Mouse (Mus musculus) neural tube, embryonic 11.5 days (tissue): Measurements from ENCODE around the gene Gm20696. TPM values are rescaled to one million over a fixed set of nuclear protein-coding genes. Genes with fewer than 3 reads are reported as not detected.

ENCODE experiments used
- ATAC-seq: fragments of 200-750 bp; cut with Nextera tagmentation; 2 replicates; pipeline ENCODE4 v1.8.0; 2017; ENCODE audit warnings: moderate number of reproducible peaks, mild to moderate bottlenecking, moderate TSS enrichment, moderate library complexity; ENCODE audit not compliant: insufficient read depth, low FRiP score, low TSS enrichment
- DNase-seq: peaks from one replicate; pipeline ENCODE4 v3.0.0-alpha.2; 2015; ENCODE audit warnings: low spot score
- H3K27ac ChIP-seq: fragments of 300-500 bp; sonication (generic); 2 replicates; pipeline ENCODE4 v1.5.1; 2014; ENCODE audit warnings: low read depth, mild to moderate bottlenecking, low read length
- H3K27me3 ChIP-seq: fragments of 300-500 bp; sonication (generic); 2 replicates; pipeline ENCODE4 v1.6.1; 2014; ENCODE audit warnings: mild to moderate bottlenecking, low read length, mixed read lengths; ENCODE audit not compliant: control insufficient read depth, insufficient read depth
- H3K36me3 ChIP-seq: fragments of 300-500 bp; sonication (generic); 2 replicates; pipeline ENCODE4 v1.6.1; 2014; ENCODE audit warnings: mild to moderate bottlenecking, low read length, moderate library complexity, mixed read lengths; ENCODE audit not compliant: control insufficient read depth, insufficient read depth
- H3K4me1 ChIP-seq: fragments of 300-500 bp; sonication (generic); 2 replicates; pipeline ENCODE4 v1.6.1; 2014; ENCODE audit warnings: low read length, mixed read lengths; ENCODE audit not compliant: control insufficient read depth, insufficient read depth
- H3K4me2 ChIP-seq: fragments of 300-500 bp; sonication (generic); 2 replicates; pipeline ENCODE4 v1.6.1; 2014; ENCODE audit warnings: low read depth, mild to moderate bottlenecking, moderate library complexity
- H3K4me3 ChIP-seq: fragments of 300-500 bp; sonication (generic); 2 replicates; pipeline ENCODE4 v1.5.1; 2014; ENCODE audit warnings: low read depth, low read length
- H3K9ac ChIP-seq: fragments of 300-500 bp; sonication (generic); 2 replicates; pipeline ENCODE4 v1.6.1; 2014; ENCODE audit warnings: mild to moderate bottlenecking, low read length
- H3K9me3 ChIP-seq: fragments of 300-500 bp; sonication (generic); 2 replicates; pipeline ENCODE4 v1.6.1; 2016; ENCODE audit warnings: low read length; ENCODE audit not compliant: control insufficient read depth
- WGBS: fragments of 180-500 bp; shearing (Covaris S2); extraction: QIAGEN DNeasy Blood & Tissue Kit; methylation state at CpG from one replicate; pipeline ENCODE4 v1.1.7; 2014; 5-methylcytosine and 5-hydroxymethylcytosine counted together
- polyA plus RNA-seq: library from polyadenylated mRNA; unstranded; fragments of >200 nt; fragmentation: Nextera tagmentation; extraction: Ambion mirVana; gene quantifications from 2 replicates; pipeline ENCODE4 v1.2.1, GENCODE M21; 2014

Gm20696 gene
- polyA plus RNA-seq, 1 experiment from 2014 or later: 2.5 TPM

DNA sequence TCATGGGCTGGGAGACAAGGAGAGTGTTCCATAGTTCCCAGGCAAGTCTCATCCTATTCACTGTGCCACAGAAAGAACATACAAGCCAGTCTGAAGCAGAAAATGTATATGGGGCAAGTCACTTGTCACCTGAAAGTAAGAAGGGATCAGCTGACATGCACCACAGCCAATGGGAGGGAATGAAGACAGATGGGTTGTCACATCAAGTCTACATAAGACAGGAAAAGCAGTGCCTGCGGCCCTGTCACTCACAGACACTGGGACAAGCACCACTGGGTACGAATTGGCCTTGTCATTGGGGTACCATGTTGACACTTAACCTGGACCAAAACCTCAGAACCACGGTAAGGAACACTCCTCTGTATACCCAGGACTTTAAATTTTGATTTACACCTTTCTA is 360.8 kb downstream of the Gm20696 start:
- Histone ChIP-seq H3K4me2 (no peak overlapping the region), H3K9me3 (no peaks in the 10 kb centered on the region), H3K4me3 (no peak overlapping the region), H3K27me3 (no peaks in the 10 kb centered on the region), H3K36me3 (no peaks in the 10 kb centered on the region), H3K4me1 (peaks cover 3% of the 10 kb centered on the region; the same call in 1 of the 2 replicates), H3K9ac (no peak overlapping the region), H3K27ac (no peak overlapping the region)
- DNase-seq: no peak
- WGBS: 90% methylated on average over 3 of the region's 3 CpGs
- no peak for ATAC-seq

DNA sequence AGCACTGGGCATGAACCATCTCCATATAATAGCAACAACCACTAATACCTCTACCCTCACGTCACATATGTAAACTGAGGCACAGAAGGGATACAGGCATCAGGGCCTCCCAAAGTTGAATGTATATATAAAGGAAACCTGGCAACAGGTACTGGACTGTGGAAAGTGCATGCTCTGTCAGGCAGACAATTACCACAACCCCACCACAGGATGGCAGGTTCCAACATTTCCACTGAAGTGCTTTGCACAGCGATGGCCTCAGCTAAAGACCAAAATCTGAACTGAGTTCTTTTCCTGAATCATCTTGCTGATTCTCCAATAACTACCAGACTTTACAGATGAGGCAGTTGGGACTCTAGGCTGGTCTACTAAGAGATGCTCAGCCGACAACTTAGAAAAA is 361.4 kb downstream of the Gm20696 start:
- H3K4me1 ChIP-seq: no peaks in the 10 kb centered on the region
- ATAC-seq (no peak), DNase-seq (no peak)
- no peaks in the 10 kb centered on the region for H3K36me3 ChIP-seq
- no peak overlapping the region for H3K4me2 ChIP-seq
- no peak overlapping the region for H3K9ac ChIP-seq
- WGBS: 94% methylated on average over 3 of the region's 3 CpGs
- H3K27ac ChIP-seq: no peak overlapping the region
- no peak overlapping the region for H3K4me3 ChIP-seq
- H3K9me3 ChIP-seq: no peaks in the 10 kb centered on the region
- H3K27me3 ChIP-seq: no peaks in the 10 kb centered on the region

DNA sequence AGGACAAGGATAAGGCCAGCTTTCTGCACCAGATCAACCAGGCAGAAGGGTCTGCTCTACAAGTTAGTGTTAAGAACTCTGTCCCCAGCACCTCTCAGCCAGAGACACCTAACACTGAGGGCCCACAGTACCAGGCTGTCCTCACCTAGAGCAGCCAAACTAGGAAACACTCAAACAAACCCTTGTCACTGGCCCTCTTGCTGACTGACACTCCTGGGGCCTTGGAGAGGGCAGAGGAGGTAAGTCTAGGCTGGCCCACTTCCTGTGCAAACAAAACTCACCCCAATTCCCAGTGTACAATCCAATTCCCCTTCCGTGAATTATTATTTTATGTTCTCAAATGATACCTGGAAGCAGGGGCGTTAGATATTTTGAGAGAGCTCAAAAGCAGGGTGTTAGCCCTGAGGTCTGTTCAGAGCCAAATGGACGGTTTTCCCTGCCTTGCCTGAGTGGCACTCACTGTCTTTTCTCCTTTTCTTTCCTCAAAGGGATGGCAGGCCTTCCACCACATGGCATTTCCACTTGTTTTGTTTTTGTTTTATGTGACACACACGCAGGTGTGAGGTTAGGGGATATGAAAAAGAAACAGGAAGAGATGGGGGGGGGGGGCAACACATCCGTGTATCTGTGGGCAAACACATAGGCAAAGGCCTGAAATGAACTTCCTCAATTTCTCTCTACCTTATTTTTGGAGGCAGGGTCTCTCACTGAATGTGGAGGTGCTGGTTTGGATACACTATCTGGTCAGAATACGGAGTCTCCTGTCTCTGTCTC is 363.7 kb downstream of the Gm20696 start:
- no peak overlapping the region for H3K27ac ChIP-seq
- H3K9me3 ChIP-seq: no peaks in the 10 kb centered on the region
- no peak for ATAC-seq
- H3K36me3 ChIP-seq: no peaks in the 10 kb centered on the region
- no peak for DNase-seq
- no peak overlapping the region for H3K4me2 ChIP-seq
- no peak overlapping the region for H3K4me3 ChIP-seq
- no peak overlapping the region for H3K9ac ChIP-seq
- H3K4me1 ChIP-seq: no peaks in the 10 kb centered on the region
- H3K27me3 ChIP-seq: no peaks in the 10 kb centered on the region
- 84% methylated on average over 6 of the region's 6 CpGs for WGBS

DNA sequence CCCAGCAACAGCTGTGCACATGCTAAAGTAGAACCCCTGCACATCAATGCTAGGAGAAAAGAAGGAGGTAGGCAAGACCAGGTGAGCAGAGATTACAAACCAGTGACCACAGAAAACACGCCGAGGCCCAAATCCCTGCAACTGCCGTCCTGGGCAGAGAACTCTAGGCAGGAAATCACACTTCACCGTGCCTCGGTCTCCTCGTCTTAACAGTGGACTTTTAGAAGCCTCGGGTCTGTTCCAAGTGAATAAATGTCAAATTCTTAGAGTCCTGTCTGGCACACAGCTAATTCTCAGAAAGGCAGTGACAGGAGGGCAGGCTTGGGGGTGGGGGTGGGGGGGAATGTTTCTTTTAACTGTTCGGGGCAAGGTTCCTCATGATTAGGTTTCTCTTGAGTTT is 364.7 kb downstream of the Gm20696 start:
- Histone ChIP-seq H3K4me2 (no peak overlapping the region), H3K4me1 (no peaks in the 10 kb centered on the region), H3K27ac (no peak overlapping the region), H3K27me3 (no peaks in the 10 kb centered on the region), H3K9ac (no peak overlapping the region), H3K9me3 (no peaks in the 10 kb centered on the region), H3K36me3 (no peaks in the 10 kb centered on the region), H3K4me3 (no peak overlapping the region)
- WGBS: 84% methylated on average over 8 of the region's 8 CpGs
- ATAC-seq: no peak
- no peak for DNase-seq

DNA sequence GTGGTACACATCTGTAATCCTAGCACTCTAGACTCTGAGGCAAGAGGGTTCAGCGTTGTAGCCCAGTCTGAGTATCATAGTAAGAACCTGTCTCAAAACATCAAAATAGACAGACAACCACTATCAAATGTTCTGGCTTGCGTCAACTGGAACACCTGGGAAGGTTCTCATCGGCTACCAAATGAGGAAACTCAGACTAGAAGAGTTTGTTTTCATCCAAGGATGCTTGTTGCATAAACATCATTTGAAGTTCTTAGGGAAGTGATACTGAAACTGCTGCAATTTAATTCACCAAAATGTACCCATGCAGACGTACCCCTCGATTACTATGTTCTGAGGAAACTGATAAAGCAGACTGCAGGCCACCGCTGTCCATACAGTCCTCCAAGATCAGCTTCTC is 366.4 kb downstream of the Gm20696 start:
- no peak overlapping the region for H3K4me3 ChIP-seq
- no peaks in the 10 kb centered on the region for H3K4me1 ChIP-seq
- no peaks in the 10 kb centered on the region for H3K9me3 ChIP-seq
- whole genome bisulfite sequencing: 92% methylated on average over 6 of the region's 6 CpGs
- ATAC-seq (no peak), DNase-seq (no peak)
- H3K9ac ChIP-seq: no peak overlapping the region
- no peak overlapping the region for H3K4me2 ChIP-seq
- no peak overlapping the region for H3K27ac ChIP-seq
- H3K36me3 ChIP-seq: no peaks in the 10 kb centered on the region
- no peaks in the 10 kb centered on the region for H3K27me3 ChIP-seq

DNA sequence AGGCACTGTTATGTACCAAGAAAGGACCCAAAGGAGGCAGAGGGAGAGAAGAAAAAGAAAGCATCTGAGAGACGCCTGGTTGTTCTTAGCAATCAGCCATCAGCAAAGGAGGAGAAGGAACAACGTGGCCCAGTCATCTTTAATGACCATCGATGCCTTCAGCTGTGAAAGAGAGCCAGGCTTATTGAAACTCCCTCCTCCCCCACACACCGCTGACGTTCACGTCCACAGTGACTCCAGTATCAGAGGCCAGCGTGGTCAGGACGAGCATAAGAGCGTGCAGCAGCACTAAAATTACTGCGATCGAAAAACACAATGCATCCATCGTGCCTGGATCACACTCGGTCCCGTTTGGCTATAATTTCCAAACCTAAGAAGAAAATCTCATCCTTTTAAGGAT is 367.4 kb downstream of the Gm20696 start:
- Histone ChIP-seq H3K27ac (no peak overlapping the region), H3K27me3 (no peaks in the 10 kb centered on the region), H3K4me2 (no peak overlapping the region), H3K9me3 (no peaks in the 10 kb centered on the region), H3K36me3 (no peaks in the 10 kb centered on the region), H3K4me3 (no peak overlapping the region), H3K4me1 (no peaks in the 10 kb centered on the region), H3K9ac (no peak overlapping the region)
- DNase-seq (no peak), ATAC-seq (no peak)
- 82% methylated on average over 14 of the region's 14 CpGs for WGBS

DNA sequence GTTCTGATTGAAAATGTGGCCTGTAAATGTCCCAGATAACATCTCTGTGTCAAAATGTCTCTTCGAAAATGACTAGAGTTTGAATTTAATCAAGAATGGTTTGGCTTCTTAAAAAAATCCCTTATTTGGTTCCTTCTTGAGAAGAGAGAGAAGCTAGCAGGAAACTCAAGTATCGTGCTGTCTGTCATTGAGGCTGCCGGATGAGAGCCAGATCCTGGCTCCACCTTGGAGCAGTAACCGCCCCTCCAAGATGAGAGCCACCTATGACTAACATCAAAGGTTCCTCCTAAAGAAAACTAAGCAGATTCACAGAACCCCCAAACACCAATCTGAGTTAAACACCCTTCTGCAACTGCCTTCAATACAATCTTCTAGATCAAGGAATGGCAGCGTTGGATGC is 369.1 kb downstream of the Gm20696 start:
- ATAC-seq (no peak), DNase-seq (no peak)
- 84% methylated on average over 5 of the region's 5 CpGs for WGBS

DNA sequence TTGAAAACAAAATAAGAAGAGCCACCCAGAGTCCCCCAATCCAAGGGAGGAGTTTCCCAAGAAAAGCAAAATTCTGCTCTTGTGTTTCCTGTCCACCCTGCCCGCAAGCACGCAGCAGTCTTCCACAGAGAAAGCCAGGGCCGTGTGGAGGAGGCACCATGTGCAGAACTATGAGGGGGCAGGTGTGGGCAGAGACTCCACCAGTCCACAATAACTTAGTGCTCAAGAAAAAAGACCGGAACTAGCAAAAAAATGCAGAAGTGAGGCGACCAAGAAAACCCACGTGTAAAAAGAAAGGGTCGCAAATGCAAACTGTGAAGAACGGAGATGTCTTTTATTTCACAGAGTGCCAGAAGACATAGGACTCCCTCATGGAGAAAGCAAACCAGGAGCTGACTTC is 371.1 kb downstream of the Gm20696 start:
- DNase-seq: no peak
- ATAC-seq: no peak
- Histone ChIP-seq H3K36me3 (no peaks in the 10 kb centered on the region), H3K4me1 (no peaks in the 10 kb centered on the region), H3K27ac (no peak overlapping the region), H3K4me3 (no peak overlapping the region), H3K9me3 (no peaks in the 10 kb centered on the region), H3K4me2 (no peak overlapping the region), H3K9ac (no peak overlapping the region), H3K27me3 (no peaks in the 10 kb centered on the region)
- 86% methylated on average over 8 of the region's 8 CpGs for WGBS

More for the DNA sequence above, 369.1 kb downstream of the Gm20696 start:
- no peaks in the 10 kb centered on the region for H3K36me3 ChIP-seq
- H3K27me3 ChIP-seq: no peaks in the 10 kb centered on the region
- H3K9me3 ChIP-seq: no peaks in the 10 kb centered on the region
- no peaks in the 10 kb centered on the region for H3K4me1 ChIP-seq
- H3K27ac ChIP-seq: no peak overlapping the region
- H3K4me3 ChIP-seq: no peak overlapping the region
- no peak overlapping the region for H3K4me2 ChIP-seq
- H3K9ac ChIP-seq: no peak overlapping the region

DNA sequence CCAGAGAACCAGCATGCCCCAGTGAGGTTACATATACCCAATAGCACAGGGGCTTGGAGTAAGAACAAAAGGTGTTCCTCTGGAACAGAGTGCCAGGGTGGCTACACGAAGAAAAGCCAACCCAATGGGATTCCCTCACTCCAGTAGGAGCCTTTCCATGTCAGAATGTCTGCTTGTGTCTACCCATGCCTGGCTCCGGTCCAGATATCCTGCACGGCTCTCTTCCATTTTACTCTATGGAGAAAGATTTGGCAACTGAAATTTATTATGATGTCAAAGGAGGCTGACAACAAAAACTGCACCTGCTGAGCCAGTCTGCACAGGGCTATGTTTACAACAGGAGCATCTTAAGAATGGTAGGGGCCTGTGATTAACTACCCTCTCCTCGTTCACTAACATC is 377.4 kb downstream of the Gm20696 start:
- Histone ChIP-seq H3K27ac (no peak overlapping the region), H3K9me3 (no peaks in the 10 kb centered on the region), H3K27me3 (no peaks in the 10 kb centered on the region), H3K4me1 (no peaks in the 10 kb centered on the region), H3K36me3 (no peaks in the 10 kb centered on the region), H3K4me2 (no peak overlapping the region), H3K4me3 (no peak overlapping the region), H3K9ac (no peak overlapping the region)
- 77% methylated on average over 4 of the region's 4 CpGs for WGBS
- DNase-seq: no peak
- ATAC-seq: no peak
